Mouse (Mus musculus): ENCODE results near the gene Gja5. TPM values are rescaled to one million over a fixed set of nuclear protein-coding genes. Genes with fewer than 3 reads are reported as not detected.

Gene Gja5
- polyA plus RNA-seq, 1 experiment, result 14.7 TPM

DNA sequence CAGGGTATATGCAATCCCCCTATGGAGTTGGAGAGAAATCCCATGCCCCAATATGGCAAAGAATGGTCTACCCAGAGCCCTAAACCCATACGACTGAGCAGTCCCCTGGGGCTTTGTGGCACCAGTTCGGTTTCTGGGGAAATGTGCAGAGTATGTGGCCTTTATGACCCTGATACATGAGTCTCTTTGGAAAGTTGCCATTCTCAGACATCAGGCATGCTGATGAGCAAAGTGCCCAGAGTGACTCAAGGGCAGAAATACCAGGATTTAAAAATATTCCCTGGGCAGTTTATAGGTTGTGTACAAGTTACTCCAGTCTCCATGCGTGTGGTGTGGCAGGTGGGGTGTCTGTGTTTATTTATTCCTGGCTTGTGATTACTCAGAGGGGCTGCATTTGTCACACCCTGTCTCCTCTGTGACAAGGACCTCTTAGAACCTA, 102.5 kb downstream of the Gja5 start:
- no peak overlapping the region for H3ac ChIP-seq (ENCODE audit: control insufficient read depth, insufficient read length)
- TF ChIP-seq TCF12 (IDR thresholded peaks at IDR 0.05; ENCODE audit: insufficient read depth, poor library complexity, severe bottlenecking) (peak; percentile 68), MYOG (IDR thresholded peaks at IDR 0.05; ENCODE audit: control insufficient read depth in 1 of 3, insufficient read depth in 1 of 3, insufficient read length in 2 of 3, low read depth in 2 of 3) (peak in 1 of 3 experiments; percentile 46), USF1 (IDR thresholded peaks at IDR 0.05; ENCODE audit: low read depth) (no peak), E2F4 (IDR thresholded peaks at IDR 0.05; ENCODE audit: insufficient read depth) (no peak), TCF3 (IDR thresholded peaks at IDR 0.05; ENCODE audit: insufficient read length, low read depth) (peak; percentile 3), SRF (IDR thresholded peaks at IDR 0.05; ENCODE audit: control insufficient read depth, insufficient read length, low read depth) (peak; percentile 90), POLR2AphosphoS2 (IDR thresholded peaks at IDR 0.05; ENCODE audit: insufficient read length, low read depth) (no peak), CEBPB (IDR thresholded peaks at IDR 0.05; ENCODE audit: insufficient read depth, poor library complexity, severe bottlenecking) (peak; percentile 3; the same call in 1 of the 2 replicates), MAX (IDR thresholded peaks at IDR 0.05; ENCODE audit: low read depth) (no peak), POLR2A (IDR thresholded peaks at IDR 0.05; ENCODE audit: insufficient read length, low read depth) (no peak), REST (IDR thresholded peaks at IDR 0.05; ENCODE audit: insufficient read depth, insufficient read length) (no peak), MYOD1 (IDR thresholded peaks at IDR 0.05; ENCODE audit: control insufficient read depth in 1 of 3, insufficient read length in 2 of 3, low read depth in 2 of 3) (peak in 2 of 3 experiments; percentile 67 to 83)
- H3K4me3 ChIP-seq, result no peak overlapping the region
- no peaks in the 10 kb centered on the region for H3K27me3 ChIP-seq (ENCODE audit: control insufficient read depth, insufficient read depth, insufficient read length)
- no peaks in the 10 kb centered on the region for H3K79me2 ChIP-seq (ENCODE audit: control insufficient read depth, insufficient read depth)
- no peak overlapping the region for H3K4me2 ChIP-seq (ENCODE audit: low read depth)
- no peaks in the 10 kb centered on the region for H3K36me3 ChIP-seq (ENCODE audit: control insufficient read depth, insufficient read depth)

DNA sequence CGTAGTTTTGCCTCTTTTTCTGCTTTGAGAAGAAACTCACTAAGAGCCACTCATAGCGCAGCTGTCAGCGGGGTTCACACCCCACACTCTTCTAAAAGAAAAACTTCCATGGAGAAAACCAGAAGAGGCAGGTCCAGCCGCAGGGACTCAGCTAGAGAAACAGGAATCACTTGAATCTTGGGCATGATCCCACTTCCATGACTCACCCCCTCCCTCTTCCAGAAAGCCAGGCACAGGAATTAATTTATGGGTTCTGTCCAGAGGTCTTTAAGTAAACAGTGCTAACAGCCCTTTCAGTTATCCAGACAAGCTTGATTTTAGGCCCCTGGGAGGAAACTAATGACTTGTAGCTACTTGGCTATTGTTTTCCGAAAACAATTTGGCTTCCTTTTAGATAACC, 120.7 kb downstream of the Gja5 start:
- Histone ChIP-seq H3K27me3 (ENCODE audit: control insufficient read depth, insufficient read depth, insufficient read length) (no peaks in the 10 kb centered on the region), H3K4me3 (no peak overlapping the region), H3K36me3 (ENCODE audit: control insufficient read depth, insufficient read depth) (no peaks in the 10 kb centered on the region), H3ac (ENCODE audit: control insufficient read depth, insufficient read length) (no peak overlapping the region), H3K4me2 (ENCODE audit: low read depth) (peak overlapping the region; percentile 55), H3K79me2 (ENCODE audit: control insufficient read depth, insufficient read depth) (no peaks in the 10 kb centered on the region)
- no peak for TF ChIP-seq REST (IDR thresholded peaks at IDR 0.05; ENCODE audit: insufficient read depth, insufficient read length)
- TF ChIP-seq MYOD1 (IDR thresholded peaks at IDR 0.05; ENCODE audit: control insufficient read depth in 1 of 3, insufficient read length in 2 of 3, low read depth in 2 of 3), result peak in 1 of 3 experiments; percentile 7

DNA sequence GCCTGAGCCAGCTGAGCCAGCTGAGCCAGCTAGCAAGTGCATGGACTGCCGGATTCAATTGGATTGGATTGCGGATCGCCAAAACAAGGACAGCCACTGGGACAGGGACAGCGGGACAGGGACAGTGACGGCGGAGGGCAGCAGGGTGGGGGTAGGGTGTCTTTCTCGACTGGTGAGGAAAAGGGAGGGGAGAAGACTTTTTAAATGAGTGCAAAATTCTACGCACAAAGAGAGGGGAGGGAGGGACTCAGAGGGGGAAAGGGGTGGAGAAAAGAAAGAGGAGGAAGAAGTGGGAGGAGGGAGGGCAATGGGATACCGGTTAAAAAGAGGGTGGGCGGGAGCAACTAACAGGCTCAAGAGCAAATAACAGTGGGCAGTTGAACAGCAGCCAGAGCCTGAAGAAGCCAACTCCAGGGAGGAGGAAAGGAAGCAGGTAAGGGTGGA, 127.6 kb downstream of the Gja5 start:
- Histone ChIP-seq H3K4me2 (ENCODE audit: low read depth) (peak overlapping the region; percentile 39), H3K27me3 (ENCODE audit: control insufficient read depth, insufficient read depth, insufficient read length) (no peaks in the 10 kb centered on the region), H3K4me3 (no peak overlapping the region), H3K79me2 (ENCODE audit: control insufficient read depth, insufficient read depth) (no peaks in the 10 kb centered on the region), H3ac (ENCODE audit: control insufficient read depth, insufficient read length) (no peak overlapping the region), H3K36me3 (ENCODE audit: control insufficient read depth, insufficient read depth) (no peaks in the 10 kb centered on the region)
- TF ChIP-seq POLR2AphosphoS2 (IDR thresholded peaks at IDR 0.05; ENCODE audit: insufficient read length, low read depth), result no peak
- no peak for TF ChIP-seq TCF12 (IDR thresholded peaks at IDR 0.05; ENCODE audit: insufficient read depth, poor library complexity, severe bottlenecking)
- no peak for TF ChIP-seq SRF (IDR thresholded peaks at IDR 0.05; ENCODE audit: control insufficient read depth, insufficient read length, low read depth)
- TF ChIP-seq POLR2A (IDR thresholded peaks at IDR 0.05; ENCODE audit: insufficient read length, low read depth), result no peak
- no peak for TF ChIP-seq MAX (IDR thresholded peaks at IDR 0.05; ENCODE audit: low read depth)
- TF ChIP-seq E2F4 (IDR thresholded peaks at IDR 0.05; ENCODE audit: insufficient read depth), result no peak
- no peak for TF ChIP-seq TCF3 (IDR thresholded peaks at IDR 0.05; ENCODE audit: insufficient read length, low read depth)
- no peak for TF ChIP-seq CEBPB (IDR thresholded peaks at IDR 0.05; ENCODE audit: insufficient read depth, poor library complexity, severe bottlenecking)
- no peak for TF ChIP-seq MYOG (IDR thresholded peaks at IDR 0.05; ENCODE audit: control insufficient read depth in 1 of 3, insufficient read depth in 1 of 3, insufficient read length in 2 of 3, low read depth in 2 of 3)

DNA sequence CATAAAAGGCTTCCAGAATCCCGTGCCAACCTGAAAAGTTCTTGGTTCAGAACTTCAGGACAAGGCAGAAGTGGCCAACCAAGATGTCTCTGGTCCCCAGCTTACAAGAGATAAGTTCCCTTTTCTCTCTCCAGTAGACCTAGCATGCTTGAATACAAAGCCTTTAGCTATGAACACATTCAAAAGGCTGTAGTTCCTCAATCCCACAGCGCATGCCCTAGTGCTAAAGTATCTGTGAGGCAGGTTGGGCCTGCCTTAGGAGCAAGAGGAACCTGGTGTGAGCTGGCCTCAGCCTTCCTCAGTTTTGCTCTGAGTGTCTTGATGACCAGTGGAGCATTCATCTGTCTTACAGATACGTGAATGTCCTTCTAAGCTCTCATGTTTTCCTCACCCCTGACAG, 131.1 kb downstream of the Gja5 start:
- Histone ChIP-seq H3K36me3 (ENCODE audit: control insufficient read depth, insufficient read depth) (no peaks in the 10 kb centered on the region), H3K4me3 (no peak overlapping the region), H3ac (ENCODE audit: control insufficient read depth, insufficient read length) (no peak overlapping the region), H3K4me2 (ENCODE audit: low read depth) (no peak overlapping the region), H3K27me3 (ENCODE audit: control insufficient read depth, insufficient read depth, insufficient read length) (no peaks in the 10 kb centered on the region), H3K79me2 (ENCODE audit: control insufficient read depth, insufficient read depth) (no peaks in the 10 kb centered on the region)
- TF ChIP-seq USF1 (IDR thresholded peaks at IDR 0.05; ENCODE audit: low read depth) (no peak), SRF (IDR thresholded peaks at IDR 0.05; ENCODE audit: control insufficient read depth, insufficient read length, low read depth) (no peak), POLR2AphosphoS2 (IDR thresholded peaks at IDR 0.05; ENCODE audit: insufficient read length, low read depth) (no peak), REST (IDR thresholded peaks at IDR 0.05; ENCODE audit: insufficient read depth, insufficient read length) (no peak), E2F4 (IDR thresholded peaks at IDR 0.05; ENCODE audit: insufficient read depth) (no peak), MYOG (IDR thresholded peaks at IDR 0.05; ENCODE audit: control insufficient read depth in 1 of 3, insufficient read depth in 1 of 3, insufficient read length in 2 of 3, low read depth in 2 of 3) (no peak), TCF12 (IDR thresholded peaks at IDR 0.05; ENCODE audit: insufficient read depth, poor library complexity, severe bottlenecking) (no peak)

GRCm38 (mm10) chr3:97037119-97037518, 132.6 kb downstream of the Gja5 start:
- Histone ChIP-seq H3ac (ENCODE audit: control insufficient read depth, insufficient read length) (no peak overlapping the region), H3K36me3 (ENCODE audit: control insufficient read depth, insufficient read depth) (no peaks in the 10 kb centered on the region), H3K4me2 (ENCODE audit: low read depth) (no peak overlapping the region), H3K79me2 (ENCODE audit: control insufficient read depth, insufficient read depth) (no peaks in the 10 kb centered on the region), H3K27me3 (ENCODE audit: control insufficient read depth, insufficient read depth, insufficient read length) (no peaks in the 10 kb centered on the region), H3K4me3 (no peak overlapping the region)
- TF ChIP-seq TCF12 (IDR thresholded peaks at IDR 0.05; ENCODE audit: insufficient read depth, poor library complexity, severe bottlenecking) (no peak), POLR2AphosphoS2 (IDR thresholded peaks at IDR 0.05; ENCODE audit: insufficient read length, low read depth) (no peak), E2F4 (IDR thresholded peaks at IDR 0.05; ENCODE audit: insufficient read depth) (no peak), REST (IDR thresholded peaks at IDR 0.05; ENCODE audit: insufficient read depth, insufficient read length) (no peak), TCF3 (IDR thresholded peaks at IDR 0.05; ENCODE audit: insufficient read length, low read depth) (no peak), MYOG (IDR thresholded peaks at IDR 0.05; ENCODE audit: control insufficient read depth in 1 of 3, insufficient read depth in 1 of 3, insufficient read length in 2 of 3, low read depth in 2 of 3) (no peak), CEBPB (IDR thresholded peaks at IDR 0.05; ENCODE audit: insufficient read depth, poor library complexity, severe bottlenecking) (no peak), SRF (IDR thresholded peaks at IDR 0.05; ENCODE audit: control insufficient read depth, insufficient read length, low read depth) (no peak), USF1 (IDR thresholded peaks at IDR 0.05; ENCODE audit: low read depth) (no peak), POLR2A (IDR thresholded peaks at IDR 0.05; ENCODE audit: insufficient read length, low read depth) (no peak), MAX (IDR thresholded peaks at IDR 0.05; ENCODE audit: low read depth) (no peak), MYOD1 (IDR thresholded peaks at IDR 0.05; ENCODE audit: control insufficient read depth in 1 of 3, insufficient read length in 2 of 3, low read depth in 2 of 3) (no peak)

Data from myocyte (in vitro differentiated cells).